Mouse (Mus musculus): ENCODE results near the gene Klf12. TPM values are rescaled to one million over a fixed set of nuclear protein-coding genes. Genes with fewer than 3 reads are reported as not detected.

Klf12 gene
- total and polyA plus RNA-seq, 3 experiments: 3.3 to 9.7 (median 8.6) TPM

DNA sequence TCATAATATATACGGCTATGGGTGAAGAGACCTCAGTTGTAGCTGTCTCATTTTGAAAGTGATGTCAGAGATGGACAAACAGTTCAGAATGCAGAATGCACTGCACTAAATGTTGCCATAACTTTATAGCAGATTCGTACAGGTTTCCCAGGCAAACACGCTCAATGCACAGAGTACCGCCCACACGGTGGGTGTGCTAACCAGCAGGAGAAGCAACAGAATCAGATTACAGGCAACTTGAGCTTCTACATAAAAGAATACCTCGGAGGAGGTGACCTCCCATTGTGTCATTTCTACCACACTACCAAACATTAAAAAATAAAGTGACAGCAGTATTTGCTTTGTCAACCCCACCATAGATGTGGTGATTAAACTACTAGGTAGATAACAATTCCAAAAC is 171.1 kb downstream of the Klf12 start:
- Histone ChIP-seq H3K9ac (ENCODE audit: insufficient read depth, low read depth) (no peak overlapping the region), H3K36me3 (replicated peaks in 1 of 2; ENCODE audit: control insufficient read depth in 1 of 2, insufficient read depth in 1 of 2, low read length in 1 of 2) (no peaks in the 10 kb centered on the region), H3K27ac (ENCODE audit: insufficient read depth, low read depth) (no peak overlapping the region), H3K9me3 (replicated peaks; ENCODE audit: low read length) (no peaks in the 10 kb centered on the region), H3K4me2 (ENCODE audit: insufficient read depth, low read depth, poor library complexity, severe bottlenecking) (no peak overlapping the region), H3K79me2 (replicated peaks; ENCODE audit: control insufficient read depth, extremely low read depth, insufficient read depth, poor library complexity, severe bottlenecking) (no peaks in the 10 kb centered on the region), H3K4me1 (ENCODE audit: control insufficient read depth in 1 of 2, insufficient read depth in 2 of 2) (peaks cover 0 to 17% of the 10 kb centered on the region in 2 experiments; a peak in 3 of 4 replicates), H3K4me3 (replicated peaks in 1 of 3; ENCODE audit: low read depth in 2 of 3, low read length in 2 of 3, poor library complexity in 1 of 3) (no peak overlapping the region), H3K27me3 (replicated peaks) (no peaks in the 10 kb centered on the region)
- DNase-seq (ENCODE audit: extremely low read depth): no peak
- dilution Hi-C loops (cut with MboI; ENCODE audit: extremely low pct_ligation_motif_present, extremely low pct_unique_long_range_greater_than_20kb, low sequenced_read_pairs) (no loop called here), in situ Hi-C loops (cut with MboI; ENCODE audit: low pct_ligation_motif_present, low pct_unique_long_range_greater_than_20kb, low sequenced_read_pairs) (no loop called here)
- no peak for TF ChIP-seq CHD2 (IDR thresholded peaks at IDR 0.05; ENCODE audit: low read length)
- no peak for TF ChIP-seq SMC3 (IDR thresholded peaks at IDR 0.05; ENCODE audit: low read depth, low read length)
- no peak for TF ChIP-seq JUND (conservative IDR thresholded peaks at IDR 0.05; ENCODE audit: low read depth, low read length)
- no peak for TF ChIP-seq KAT2A (IDR thresholded peaks at IDR 0.05; ENCODE audit: insufficient replicate concordance, low read length)
- TF ChIP-seq MYC (IDR thresholded peaks at IDR 0.05; ENCODE audit: low read depth, low read length): no peak
- TF ChIP-seq TCF12 (IDR thresholded peaks at IDR 0.05; ENCODE audit: low read depth, low read length): no peak
- no peak for TF ChIP-seq IRF4 (IDR thresholded peaks at IDR 0.05; ENCODE audit: low read depth, low read length)
- no peak for TF ChIP-seq ZKSCAN1 (IDR thresholded peaks at IDR 0.05; ENCODE audit: borderline replicate concordance, low read depth, low read length)
- TF ChIP-seq USF2 (conservative IDR thresholded peaks at IDR 0.05; ENCODE audit: low read depth, low read length): no peak
- TF ChIP-seq SIN3A (IDR thresholded peaks at IDR 0.05; ENCODE audit: low read length): no peak

GRCm38 (mm10) chr14:100111735-100112134 is 172.7 kb downstream of the Klf12 start:
- TF ChIP-seq PAX5 (IDR thresholded peaks at IDR 0.05; ENCODE audit: low read length) (no peak), RCOR1 (conservative IDR thresholded peaks at IDR 0.05; ENCODE audit: low read depth, low read length) (no peak), CHD1 (IDR thresholded peaks at IDR 0.05; ENCODE audit: low read depth, low read length) (no peak), NRF1 (IDR thresholded peaks at IDR 0.05; ENCODE audit: low read depth, low read length) (no peak), ZMIZ1 (IDR thresholded peaks at IDR 0.05; ENCODE audit: low read depth, low read length) (no peak), TBP (conservative IDR thresholded peaks at IDR 0.05; ENCODE audit: low read depth, low read length) (no peak), GABPA (IDR thresholded peaks at IDR 0.05; ENCODE audit: insufficient replicate concordance, low read depth, low read length) (no peak), NELFE (IDR thresholded peaks at IDR 0.05; ENCODE audit: low read depth, low read length) (no peak), ETS1 (conservative IDR thresholded peaks at IDR 0.05; ENCODE audit: low read depth, low read length) (no peak), JUND (conservative IDR thresholded peaks at IDR 0.05; ENCODE audit: low read depth, low read length) (no peak), POLR2AphosphoS2 (IDR thresholded peaks at IDR 0.05; ENCODE audit: low read depth, low read length) (no peak), MYC (IDR thresholded peaks at IDR 0.05; ENCODE audit: low read depth, low read length) (no peak), ZC3H11A (IDR thresholded peaks at IDR 0.05; ENCODE audit: low read depth, low read length) (no peak), IRF4 (IDR thresholded peaks at IDR 0.05; ENCODE audit: low read depth, low read length) (no peak), MXI1 (IDR thresholded peaks at IDR 0.05; ENCODE audit: low read depth, low read length) (no peak), ELF1 (IDR thresholded peaks at IDR 0.05; ENCODE audit: low read depth, low read length) (no peak), RAD21 (IDR thresholded peaks at IDR 0.05; ENCODE audit: low read depth, low read length) (no peak), MEF2A (IDR thresholded peaks at IDR 0.05; ENCODE audit: borderline replicate concordance, low read depth, low read length) (no peak)
- Histone ChIP-seq H3K4me1 (ENCODE audit: control insufficient read depth in 1 of 2, insufficient read depth in 2 of 2) (peaks cover 2 to 23% of the 10 kb centered on the region in 2 experiments), H3K79me2 (replicated peaks; ENCODE audit: control insufficient read depth, extremely low read depth, insufficient read depth, poor library complexity, severe bottlenecking) (no peaks in the 10 kb centered on the region), H3K9me3 (replicated peaks; ENCODE audit: low read length) (no peaks in the 10 kb centered on the region), H3K27ac (ENCODE audit: insufficient read depth, low read depth) (no peak overlapping the region), H3K4me3 (replicated peaks in 1 of 3; ENCODE audit: low read depth in 2 of 3, low read length in 2 of 3, poor library complexity in 1 of 3) (no peak overlapping the region), H3K36me3 (replicated peaks in 1 of 2; ENCODE audit: control insufficient read depth in 1 of 2, insufficient read depth in 1 of 2, low read length in 1 of 2) (no peaks in the 10 kb centered on the region), H3K9ac (ENCODE audit: insufficient read depth, low read depth) (no peak overlapping the region), H3K27me3 (replicated peaks) (no peaks in the 10 kb centered on the region), H3K4me2 (ENCODE audit: insufficient read depth, low read depth, poor library complexity, severe bottlenecking) (no peak overlapping the region)
- in situ Hi-C loops (cut with MboI; ENCODE audit: low pct_ligation_motif_present, low pct_unique_long_range_greater_than_20kb, low sequenced_read_pairs): no loop called here
- no peak for DNase-seq (ENCODE audit: extremely low read depth)
- dilution Hi-C loops (cut with MboI; ENCODE audit: extremely low pct_ligation_motif_present, extremely low pct_unique_long_range_greater_than_20kb, low sequenced_read_pairs): no loop called here

All from CH12.LX (cell line).